Mouse (Mus musculus): ENCODE results near the gene Atp2b4. TPM values are rescaled to one million over a fixed set of nuclear protein-coding genes. Genes with fewer than 3 reads are reported as not detected.
"Not testable (repeated sequence)": the region's sequence is repeated elsewhere in the genome, so short reads cannot be mapped to it uniquely, and the experiment has no call there.

The Atp2b4 gene
- total and polyA plus RNA-seq, 3 experiments: 18.8 to 21.1 TPM; not detected in 1

GRCm38 (mm10) chr1:133667721-133668120 is 133.1 kb downstream of the Atp2b4 start:
- Histone ChIP-seq H3K9ac (ENCODE audit: control insufficient read depth, low read depth, low read length, poor library complexity, severe bottlenecking) (no peak overlapping the region), H3K79me2 (ENCODE audit: control insufficient read depth, insufficient read depth, low read length, poor library complexity) (no peaks in the 10 kb centered on the region), H3K4me1 (ENCODE audit: control insufficient read depth in 1 of 2, insufficient read depth in 2 of 2, low read length in 2 of 2) (no peaks in the 10 kb centered on the region), H3K27ac (ENCODE audit: control insufficient read depth, low read depth, low read length) (no peak overlapping the region), H3K27me3 (ENCODE audit: control insufficient read depth in 1 of 2, insufficient read depth in 2 of 2, low read length in 2 of 2) (no peaks in the 10 kb centered on the region), H3K36me3 (ENCODE audit: control insufficient read depth in 1 of 2, insufficient read depth in 2 of 2, low read length in 2 of 2) (no peaks in the 10 kb centered on the region), H3K9me3 (replicated peaks; ENCODE audit: insufficient read depth, low read length) (no peaks in the 10 kb centered on the region), H3K4me3 (ENCODE audit: control insufficient read depth in 1 of 2, insufficient read depth in 1 of 2, low read depth in 2 of 2, low read length in 2 of 2) (no peak overlapping the region)
- TF ChIP-seq ZMIZ1 (IDR thresholded peaks at IDR 0.05; ENCODE audit: low read depth, low read length) (no peak), TAL1 (IDR thresholded peaks at IDR 0.05; ENCODE audit: low read length) (no peak), ZC3H11A (IDR thresholded peaks at IDR 0.05; ENCODE audit: low read depth, low read length) (no peak), MAX (IDR thresholded peaks at IDR 0.05; ENCODE audit: low read length) (no peak), MYB (IDR thresholded peaks at IDR 0.05; ENCODE audit: low read depth, low read length) (no peak), UBTF (IDR thresholded peaks at IDR 0.05; ENCODE audit: borderline replicate concordance, insufficient read depth, low read depth, low read length) (no peak), CHD1 (IDR thresholded peaks at IDR 0.05; ENCODE audit: low read depth, low read length) (no peak), GATA1 (IDR thresholded peaks at IDR 0.05; ENCODE audit: low read depth, low read length) (no peak), KAT2A (conservative IDR thresholded peaks at IDR 0.05; ENCODE audit: low read depth, low read length) (no peak), MAZ (IDR thresholded peaks at IDR 0.05; ENCODE audit: low read depth, low read length) (no peak), ETS1 (IDR thresholded peaks at IDR 0.05; ENCODE audit: low read depth, low read length) (no peak), BHLHE40 (IDR thresholded peaks at IDR 0.05; ENCODE audit: borderline replicate concordance, low read depth, low read length) (no peak), NELFE (IDR thresholded peaks at IDR 0.05; ENCODE audit: low read depth, low read length) (no peak)
- no peak for DNase-seq (ENCODE audit: low read depth, low spot score)

- not testable (repeated sequence) for H3K9ac ChIP-seq (ENCODE audit: control insufficient read depth, low read depth, low read length, poor library complexity, severe bottlenecking); H3K9me3 ChIP-seq (replicated peaks; ENCODE audit: insufficient read depth, low read length)
Measured at GRCm38 (mm10) chr1:133665713-133666112, 135.1 kb downstream of the Atp2b4 start.

GRCm38 (mm10) chr1:133664203-133664970 is 136.5 kb downstream of the Atp2b4 start:
- Histone ChIP-seq H3K27ac (ENCODE audit: control insufficient read depth, low read depth, low read length) (no peak overlapping the region), H3K4me3 (ENCODE audit: control insufficient read depth in 1 of 2, insufficient read depth in 1 of 2, low read depth in 2 of 2, low read length in 2 of 2) (no peak overlapping the region), H3K79me2 (ENCODE audit: control insufficient read depth, insufficient read depth, low read length, poor library complexity) (peaks cover 17% of the 10 kb centered on the region), H3K9me3 (replicated peaks; ENCODE audit: insufficient read depth, low read length) (no peaks in the 10 kb centered on the region), H3K36me3 (ENCODE audit: control insufficient read depth in 1 of 2, insufficient read depth in 2 of 2, low read length in 2 of 2) (peaks cover 0 to 12% of the 10 kb centered on the region in 2 experiments; a peak in 2 of 4 replicates), H3K9ac (ENCODE audit: control insufficient read depth, low read depth, low read length, poor library complexity, severe bottlenecking) (no peak overlapping the region), H3K4me1 (ENCODE audit: control insufficient read depth in 1 of 2, insufficient read depth in 2 of 2, low read length in 2 of 2) (peaks cover 3 to 5% of the 10 kb centered on the region in 2 experiments; a peak in 2 of 4 replicates), H3K27me3 (ENCODE audit: control insufficient read depth in 1 of 2, insufficient read depth in 2 of 2, low read length in 2 of 2) (no peaks in the 10 kb centered on the region)
- DNase-seq (ENCODE audit: low read depth, low spot score): no peak
- TF ChIP-seq NRF1 (IDR thresholded peaks at IDR 0.05; ENCODE audit: insufficient read depth, low read depth, low read length, poor library complexity, severe bottlenecking): no peak

More at GRCm38 (mm10) chr1:133665713-133666112, 135.1 kb downstream of the Atp2b4 start:
- H3K4me3 ChIP-seq (ENCODE audit: control insufficient read depth in 1 of 2, insufficient read depth in 1 of 2, low read depth in 2 of 2, low read length in 2 of 2); H3K36me3 ChIP-seq (ENCODE audit: control insufficient read depth in 1 of 2, insufficient read depth in 2 of 2, low read length in 2 of 2); H3K79me2 ChIP-seq (ENCODE audit: control insufficient read depth, insufficient read depth, low read length, poor library complexity); H3K27ac ChIP-seq (ENCODE audit: control insufficient read depth, low read depth, low read length); DNase-seq (ENCODE audit: low read depth, low spot score); H3K4me1 ChIP-seq (ENCODE audit: control insufficient read depth in 1 of 2, insufficient read depth in 2 of 2, low read length in 2 of 2); H3K27me3 ChIP-seq (ENCODE audit: control insufficient read depth in 1 of 2, insufficient read depth in 2 of 2, low read length in 2 of 2): not testable (repeated sequence)

Measured in MEL (cell line).